8 mouse cellular contexts compared by ENCODE assay signal in genomic region chr14:61043511-61044310, GRCm38 (mm10). TPM values are rescaled to one million over a fixed set of nuclear protein-coding genes. Genes with fewer than 3 reads are reported as not detected.
A peak's percentile ranks its signal among the peaks of the same experiment; 100 is the strongest.
DNase-seq lines count a peak whose midpoint lies in the region; ATAC-seq and TF ChIP-seq lines count a peak whose summit lies in the region.
"Had no signal": no experiment of that assay in that cellular context is flagged by ENCODE, and none has a peak within 500 bp of the region (broad histone marks: within the 10 kb centered on the region; RNA-seq: fewer than 3 reads in every experiment).

No protein-coding gene starts in this region.

- no peaks in the 10 kb centered on the region for H3K9me3 ChIP-seq in lung, postnatal 0 days (ENCODE audit: low read length)
- no peaks in the 10 kb centered on the region for H3K9me3 ChIP-seq in hindbrain, embryonic 10.5 days
- H3K9me3 ChIP-seq: megakaryocyte, embryonic 14.5 days had no signal

- intact Hi-C loops in gastrocnemius, postnatal 36 days (cut with DNase I), result no loop called here

- H3K27me3 ChIP-seq in lung, postnatal 0 days (replicated peaks; ENCODE audit: insufficient read depth, low read length), result no peaks in the 10 kb centered on the region
- H3K27me3 ChIP-seq in hindbrain, embryonic 10.5 days (ENCODE audit: insufficient read depth, poor library complexity, severe bottlenecking), result peaks cover 27% of the 10 kb centered on the region

- TF ChIP-seq CTCF in lung, postnatal 0 days (IDR thresholded peaks at IDR 0.05), result no peak

- no peak for TF ChIP-seq EP300 in lung, postnatal 0 days (IDR thresholded peaks at IDR 0.05)

- H3K9ac ChIP-seq in lung, postnatal 0 days (replicated peaks; ENCODE audit: low read depth), result no peak overlapping the region

- no peak for ATAC-seq in lung, postnatal 0 days

- H3K4me1 ChIP-seq in lung, postnatal 0 days (ENCODE audit: insufficient read depth, low read depth, low read length), result peaks cover 11% of the 10 kb centered on the region; the same call in 1 of the 2 replicates
- peaks cover 69% of the 10 kb centered on the region for H3K4me1 ChIP-seq in hindbrain, embryonic 10.5 days (replicated peaks)

- H3K4me2 ChIP-seq in lung, postnatal 0 days (replicated peaks; ENCODE audit: low read depth, low read length), result peak overlapping the region; percentile 90

- H3K4me3 ChIP-seq in lung, postnatal 0 days (ENCODE audit: low read depth, low read length), result peak overlapping the region; percentile 51; the same call in 1 of the 2 replicates
- peak overlapping the region; percentile 63 for H3K4me3 ChIP-seq in hindbrain, embryonic 10.5 days
- H3K4me3 ChIP-seq: megakaryocyte, embryonic 14.5 days had no signal

- DNase-seq in lung, postnatal 0 days (ENCODE audit: low spot score), result peak; percentile 35
- DNase-seq in lung, postnatal 36 days, result no peak
- DNase-seq in hindbrain, embryonic 10.5 days (ENCODE audit: low spot score), result peak; percentile 61
- DNase-seq in lung, postnatal 10 days, result peak; percentile 7
- no peak for DNase-seq in cerebellum, postnatal 14 days
- no peak for DNase-seq in urinary bladder, postnatal 14 days (ENCODE audit: low spot score)
- no peak for DNase-seq in gastrocnemius, postnatal 36 days

- no peaks in the 10 kb centered on the region for H3K36me3 ChIP-seq in lung, postnatal 0 days (ENCODE audit: insufficient read depth, low read length)
- H3K36me3 ChIP-seq in hindbrain, embryonic 10.5 days, result no peaks in the 10 kb centered on the region

- peak overlapping the region; percentile 79 for H3K27ac ChIP-seq in lung, postnatal 0 days (ENCODE audit: low read length)
- H3K27ac ChIP-seq in hindbrain, embryonic 10.5 days, result peak overlapping the region; percentile 90

- 24% methylated on average over 8 of the region's 8 CpGs for whole genome bisulfite sequencing in lung, postnatal 0 days
- 4% methylated on average over 8 of the region's 8 CpGs for WGBS in hindbrain, embryonic 10.5 days

RNA-seq across cellular contexts. Expression of gene Tnfrsf19, which starts 2.6 kb away (rescaled TPM):
- 35.0 and 37.2 TPM in 2 replicates for polyA plus RNA-seq in lung, postnatal 0 days (2015; fragmentation: Nextera tagmentation; extraction: Ambion mirVana)
- polyA plus RNA-seq in hindbrain, embryonic 10.5 days (2016; fragmentation: Nextera tagmentation; extraction: Ambion mirVana), result 35.4 and 56.4 TPM in 2 replicates
- total RNA-seq in gastrocnemius, postnatal 36 days (2021), result 1 to 10 TPM; 2.7 to 7.4 TPM

Comparison
In these comparisons a context has a peak if more than half of its experiments do, and no peak if none do; other contexts are left out.
1. DNase-seq: peak in lung, postnatal 0 days (single experiment), hindbrain, embryonic 10.5 days (single experiment) and lung, postnatal 10 days (single experiment); none in lung, postnatal 36 days (single experiment), cerebellum, postnatal 14 days (0 of 2), urinary bladder, postnatal 14 days (single experiment) and gastrocnemius, postnatal 36 days (0 of 2).